Mouse (Mus musculus) left cerebral cortex, postnatal 14 days (tissue): ENCODE data around the gene Kmt2e. TPM values are rescaled to one million over a fixed set of nuclear protein-coding genes. Genes with fewer than 3 reads are reported as not detected.

Source experiments
- DNase-seq, 2 experiments: peaks; one replicate each; pipeline ENCODE4 v3.0.0; 2021 to 2022; ENCODE audit warnings: low spot score in 2 of 2, mixed read lengths in 1 of 2
- intact Hi-C: fragments of 180-260 bp; cut with DNase I; formaldehyde crosslinking; loops from one replicate; pipeline ENCODE4 v1.15.1; 2025
- total RNA-seq, 2 experiments: library from RNA; stranded (reverse); gene quantifications; 2 replicates each; pipeline ENCODE4 v1.2.3; 2021

Kmt2e gene
- total RNA-seq, 2 experiments from 2014 or later: 103 to 107 TPM

- no peak for DNase-seq
- intact Hi-C loops: no loop called here
These were observed 55.0 kb downstream of the Kmt2e start for GRCm38 (mm10) chr5:23489231-23489630.

- intact Hi-C loops: loop anchor here (5.0 kb wide), 1 partner anchor 73 kb away; no protein-coding TSS in a partner anchor
- DNase-seq: no peak
These were observed 56.6 kb downstream of the Kmt2e start for GRCm38 (mm10) chr5:23490797-23491196.

GRCm38 (mm10) chr5:23496396-23496795, 62.2 kb downstream of the Kmt2e start:
- DNase-seq: no peak
- intact Hi-C loops: no loop called here

GRCm38 (mm10) chr5:23496933-23497332, 62.7 kb downstream of the Kmt2e start:
- intact Hi-C loops: no loop called here

GRCm38 (mm10) chr5:23497920-23498319, 63.7 kb downstream of the Kmt2e start:
- intact Hi-C loops: no loop called here
- DNase-seq: no peak

More at GRCm38 (mm10) chr5:23496933-23497332, 62.7 kb downstream of the Kmt2e start:
- DNase-seq: no peak

GRCm38 (mm10) chr5:23499257-23499656, 65.0 kb downstream of the Kmt2e start:
- DNase-seq: no peak
- intact Hi-C loops: no loop called here

- DNase-seq: no peak
- intact Hi-C loops: no loop called here
These were observed 66.5 kb downstream of the Kmt2e start for GRCm38 (mm10) chr5:23500715-23501114.

- DNase-seq: no peak
- intact Hi-C loops: no loop called here
These were observed 67.5 kb downstream of the Kmt2e start for GRCm38 (mm10) chr5:23501582-23502316.

GRCm38 (mm10) chr5:23502317-23502937, 68.2 kb downstream of the Kmt2e start:
- intact Hi-C loops: no loop called here
- DNase-seq: no peak

- no peak for DNase-seq
- intact Hi-C loops: no loop called here
These were observed 71.3 kb downstream of the Kmt2e start for GRCm38 (mm10) chr5:23505578-23505977.

- no peak for DNase-seq
- intact Hi-C loops: no loop called here
These were observed 73.0 kb downstream of the Kmt2e start for GRCm38 (mm10) chr5:23507210-23507609.

GRCm38 (mm10) chr5:23508630-23509029, 74.4 kb downstream of the Kmt2e start:
- DNase-seq: no peak
- intact Hi-C loops: no loop called here

GRCm38 (mm10) chr5:23511456-23511855, 77.2 kb downstream of the Kmt2e start:
- intact Hi-C loops: no loop called here
- DNase-seq: no peak

GRCm38 (mm10) chr5:23512556-23512955, 78.3 kb downstream of the Kmt2e start:
- no peak for DNase-seq
- intact Hi-C loops: no loop called here

- DNase-seq: no peak
- intact Hi-C loops: no loop called here
These were observed 79.2 kb downstream of the Kmt2e start for GRCm38 (mm10) chr5:23513468-23513867.

- DNase-seq: no peak
- intact Hi-C loops: no loop called here
These were observed 80.8 kb downstream of the Kmt2e start for GRCm38 (mm10) chr5:23515038-23515437.

GRCm38 (mm10) chr5:23516962-23517361, 82.7 kb downstream of the Kmt2e start:
- intact Hi-C loops: no loop called here
- no peak for DNase-seq

- intact Hi-C loops: no loop called here
- DNase-seq: peak; percentile 61 to 74
These were observed 83.6 kb downstream of the Kmt2e start for GRCm38 (mm10) chr5:23517839-23518238.

- no peak for DNase-seq
- intact Hi-C loops: no loop called here
These were observed 84.4 kb downstream of the Kmt2e start for GRCm38 (mm10) chr5:23518673-23519072.

- no peak for DNase-seq
- intact Hi-C loops: no loop called here
These were observed 85.4 kb downstream of the Kmt2e start for GRCm38 (mm10) chr5:23519679-23520078.

- intact Hi-C loops: no loop called here
These were observed 87.4 kb downstream of the Kmt2e start for GRCm38 (mm10) chr5:23521645-23522044.

More at GRCm38 (mm10) chr5:23521645-23522044, 87.4 kb downstream of the Kmt2e start:
- no peak for DNase-seq
